Mouse (Mus musculus) bone marrow, adult 2 months (tissue): ENCODE data around the gene Arhgap1.

Experiments used
- CTCF ChIP-seq: fragments of 200-500 bp; IDR thresholded peaks from 2 replicates; pipeline ENCODE4 v1.5.1; 2011; ENCODE audit warnings: low read length, control low read depth; ENCODE audit not compliant: control insufficient read depth, insufficient read depth
- POLR2A ChIP-seq: fragments of 200-500 bp; IDR thresholded peaks from 2 replicates; pipeline ENCODE4 v1.6.1; 2011; ENCODE audit warnings: low read depth, mild to moderate bottlenecking, control low read depth, low read length, borderline replicate concordance; ENCODE audit not compliant: control insufficient read depth

GRCm38 (mm10) chr2:91627486-91627885 lies 22.2 kb upstream of the Arhgap1 start:
- TF ChIP-seq POLR2A (no peak), CTCF (no peak)
